Mouse (Mus musculus) frontal cortex, postnatal 36 days (tissue): Measurements from ENCODE around the gene Trim11.
"Not testable (repeated sequence)": the region's sequence is repeated elsewhere in the genome, so short reads cannot be mapped to it uniquely, and the experiment has no call there.

Experiments
- DNase-seq, 2 experiments: peaks; one replicate each; pipeline ENCODE4 v3.0.0; 2022; ENCODE audit warnings: low spot score in 2 of 2

Gene Trim11

DNA sequence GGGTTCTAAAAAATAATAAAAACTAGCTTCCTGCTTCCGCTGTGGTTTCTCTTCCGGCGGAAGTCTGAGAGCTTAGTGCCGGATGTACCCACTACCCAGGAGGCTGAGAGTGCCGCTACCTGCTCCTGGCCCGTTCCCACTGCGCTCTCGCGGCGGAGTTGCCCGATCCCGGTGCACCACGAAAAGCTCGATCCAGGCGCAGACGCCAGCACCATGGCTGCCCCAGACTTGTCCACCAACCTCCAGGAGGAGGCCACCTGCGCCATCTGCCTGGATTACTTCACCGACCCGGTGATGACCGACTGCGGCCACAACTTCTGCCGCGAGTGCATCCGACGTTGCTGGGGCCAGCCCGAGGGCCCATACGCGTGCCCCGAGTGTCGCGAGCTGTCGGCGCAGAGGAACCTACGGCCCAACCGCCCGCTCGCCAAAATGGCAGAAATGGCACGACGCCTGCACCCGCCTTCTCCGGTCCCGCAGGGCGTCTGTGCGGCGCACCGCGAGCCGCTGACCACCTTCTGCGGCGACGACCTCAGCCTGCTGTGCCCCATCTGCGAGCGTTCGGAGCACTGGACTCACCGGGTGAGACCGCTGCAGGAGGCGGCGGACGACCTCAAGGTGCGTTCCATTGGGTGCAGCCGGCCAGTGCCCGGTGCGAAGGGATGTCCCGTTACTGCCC, at the start of gene Trim11:
Gene Trim11, plus strand, starts transcription at position 67 of the 679 bp plus-strand sequence.
- DNase-seq: peak; percentile 65 to 72

DNA sequence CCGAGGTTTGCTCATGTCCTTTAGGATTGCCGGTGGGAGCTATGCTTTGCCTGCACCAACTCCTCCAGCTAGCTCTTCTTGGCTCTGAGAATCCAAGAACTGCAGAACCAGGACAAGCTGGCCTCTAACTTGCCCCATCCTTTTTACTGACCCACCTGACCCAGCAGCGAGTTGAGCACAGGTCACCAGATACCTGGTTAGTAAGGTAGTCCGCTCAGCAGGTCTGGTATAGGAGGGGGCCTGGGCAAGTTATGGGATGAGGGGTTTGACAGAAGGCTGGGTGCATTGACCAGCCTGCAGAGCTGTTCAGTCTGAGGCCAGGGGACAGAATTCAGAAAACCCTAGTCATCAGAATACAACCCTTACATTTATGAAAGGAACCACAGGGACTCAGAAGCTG, 48.8 kb upstream of the Trim11 start:
- DNase-seq: no peak

DNA sequence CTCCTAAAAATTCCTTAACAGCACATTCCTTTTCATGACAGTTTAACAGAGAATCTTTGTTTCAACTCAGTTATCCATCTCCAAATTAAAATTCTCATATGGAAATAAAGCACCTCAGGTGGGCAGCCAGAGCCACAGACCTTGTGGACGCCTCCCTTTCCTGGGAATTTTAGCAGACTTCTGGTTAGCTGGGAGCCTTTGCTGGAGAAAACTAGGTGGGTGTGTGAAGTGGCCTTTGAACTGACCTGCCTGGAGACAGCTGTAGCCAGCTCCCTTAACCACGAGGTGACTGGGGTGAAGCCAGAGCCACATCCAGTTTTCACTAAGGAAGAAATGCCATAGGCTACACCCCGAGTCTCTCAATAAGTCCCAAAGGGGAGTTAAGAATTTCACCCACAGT, 48.3 kb upstream of the Trim11 start:
- no peak for DNase-seq

DNA sequence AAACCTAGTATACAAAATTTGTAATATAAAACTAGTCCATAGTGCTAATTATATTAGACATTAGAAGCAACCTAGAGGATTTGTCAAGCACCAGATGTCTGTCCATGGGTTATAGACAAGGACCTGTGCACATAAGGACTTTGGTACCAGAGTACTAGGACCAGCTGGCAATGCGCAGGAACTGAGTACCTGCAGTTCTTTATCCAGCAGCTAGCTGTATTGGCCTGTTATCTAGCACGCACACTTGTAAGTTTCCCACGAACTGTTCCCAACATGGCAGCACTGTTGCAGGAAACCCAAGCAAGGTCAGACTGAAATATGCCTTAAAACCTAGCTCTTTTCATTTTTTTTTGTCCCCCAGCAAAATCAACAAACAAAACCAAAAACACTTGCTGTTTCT, 47.6 kb upstream of the Trim11 start:
- no peak for DNase-seq

DNA sequence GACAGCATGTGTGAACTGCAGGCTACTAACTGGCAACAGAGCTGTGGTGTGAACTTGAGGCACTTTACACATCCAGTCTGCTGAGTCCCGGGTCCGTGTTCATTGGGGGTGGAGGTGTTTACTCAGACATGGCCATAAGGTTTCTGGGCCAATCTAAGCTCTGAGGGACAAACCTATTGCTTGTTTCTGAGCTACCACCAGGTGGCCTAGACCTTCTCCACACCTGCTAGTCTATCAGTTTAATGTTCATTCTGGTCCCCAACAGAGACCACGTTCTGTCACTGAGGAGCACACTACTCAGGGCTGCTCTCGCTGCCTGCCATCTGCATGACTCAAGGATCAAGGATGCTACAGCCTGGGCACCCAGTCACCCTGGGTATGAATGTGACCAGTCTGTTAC, 46.3 kb upstream of the Trim11 start:
- DNase-seq: no peak

DNA sequence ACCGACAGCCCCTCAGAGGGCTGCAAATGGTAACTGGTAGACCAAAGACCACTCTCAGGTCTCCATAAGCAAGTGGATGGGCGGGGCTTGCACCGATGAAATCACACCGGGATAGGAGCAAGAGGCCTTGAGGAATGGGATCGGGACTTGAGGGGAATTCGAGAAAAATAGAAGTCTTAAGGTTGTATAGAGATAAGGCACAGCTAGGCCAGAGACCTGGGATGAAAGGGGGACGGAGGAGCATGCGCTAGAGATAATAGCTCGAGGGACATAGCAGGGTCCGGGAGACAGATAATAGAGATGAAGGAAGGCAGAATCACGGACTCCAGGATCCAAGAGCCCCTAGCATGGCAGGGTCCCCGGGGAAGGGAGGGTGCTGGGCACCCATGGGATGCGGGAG, 40.0 kb upstream of the Trim11 start:
- DNase-seq: no peak

DNA sequence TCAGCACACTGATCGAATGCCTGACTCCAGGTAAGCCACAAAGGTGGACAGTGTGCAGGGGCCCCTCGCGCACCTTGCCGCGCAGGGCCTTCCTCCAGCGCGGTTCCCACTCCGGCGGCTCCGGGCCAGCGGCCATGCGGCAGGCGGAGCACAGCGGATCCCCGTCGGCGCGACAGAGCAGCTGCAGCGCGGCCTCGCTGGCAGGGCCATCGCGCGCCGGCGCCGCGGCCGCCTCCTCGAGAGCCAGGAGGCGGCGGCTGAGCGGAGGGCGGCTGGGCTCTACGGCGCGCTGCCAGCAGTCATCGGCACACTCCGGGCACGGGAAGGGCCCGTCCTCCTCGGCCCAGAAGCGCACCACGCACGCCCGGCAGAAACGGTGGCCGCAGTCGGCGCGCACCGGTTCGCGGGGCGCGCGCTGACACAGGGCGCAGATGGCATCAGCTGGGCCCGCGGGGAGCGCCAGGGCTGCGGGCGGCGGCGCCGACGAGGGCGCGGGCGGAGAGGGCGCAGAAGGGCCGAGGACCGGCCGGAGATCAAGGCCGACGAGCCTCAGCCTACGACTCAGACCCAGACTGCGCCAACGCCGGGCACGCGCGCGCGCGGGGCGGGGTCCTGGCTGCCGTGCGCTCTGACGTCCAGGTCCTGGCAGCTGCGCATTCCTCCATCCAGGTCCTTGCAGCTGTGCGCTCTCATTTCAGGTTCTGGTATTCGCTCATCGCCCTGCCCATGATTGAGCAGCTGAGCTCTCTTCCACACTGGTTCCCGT, 39.4 kb upstream of the Trim11 start, which contains the start of gene Rnf187:
Gene Rnf187, minus strand, starts transcription at position 595 of the 766 bp plus-strand sequence.
- DNase-seq: peak; percentile 88 to 94

DNA sequence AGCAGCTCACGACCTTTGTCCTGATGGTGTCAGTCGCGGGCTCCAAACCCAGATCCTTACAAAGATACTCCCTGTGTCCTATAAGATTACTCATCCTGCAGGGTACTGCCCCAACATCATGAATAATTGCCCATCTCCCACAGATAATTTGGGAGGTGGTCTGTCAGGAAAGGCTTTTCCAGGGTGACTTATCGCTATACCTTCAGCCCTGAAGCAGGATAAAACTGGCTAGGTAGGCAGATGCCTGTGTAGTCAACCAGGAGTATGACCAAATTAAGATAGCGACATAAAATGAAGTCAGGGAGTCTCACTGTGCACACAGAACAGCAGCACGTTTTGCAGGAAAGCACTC, 38.8 kb upstream of the Trim11 start:
- DNase-seq: no peak

DNA sequence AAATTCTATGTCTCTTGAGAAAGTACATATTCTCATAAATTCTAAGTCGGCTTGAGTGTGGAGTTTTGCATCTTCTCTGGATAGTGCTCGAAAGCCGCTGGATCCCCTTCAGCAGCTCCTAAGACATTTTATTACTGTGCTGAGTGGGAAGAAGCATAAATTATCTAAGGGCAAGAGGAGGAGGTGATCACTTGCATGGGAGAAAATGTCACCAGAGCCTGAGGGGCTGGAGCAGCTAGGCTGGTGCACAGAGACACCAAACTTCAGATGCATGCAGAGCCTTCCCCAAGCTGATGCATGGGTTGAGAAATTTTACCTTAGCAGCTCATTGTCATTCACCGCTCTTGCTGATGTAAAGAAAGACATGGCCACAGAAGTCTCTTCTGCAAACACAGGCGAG, 33.8 kb upstream of the Trim11 start:
- DNase-seq: no peak

DNA sequence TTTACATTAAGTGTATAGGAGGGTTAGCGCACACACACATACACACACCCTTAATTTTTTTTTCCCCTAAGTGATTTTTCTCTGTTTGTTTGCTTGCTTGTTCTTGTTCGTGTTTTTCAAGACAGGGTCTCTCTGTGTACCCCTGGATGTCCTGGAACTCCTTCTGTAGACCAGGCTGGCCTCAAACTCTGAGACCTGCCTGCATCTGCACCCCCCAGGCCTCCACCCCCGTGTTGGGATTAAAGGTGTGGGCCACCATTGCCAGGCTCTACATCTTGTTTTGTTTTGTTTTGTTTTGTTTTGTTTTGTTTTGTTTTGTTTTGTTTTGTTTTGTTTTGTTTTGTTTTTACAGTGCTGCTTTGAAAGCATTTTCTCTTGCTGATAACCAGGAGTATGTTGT, 30.6 kb upstream of the Trim11 start:
- DNase-seq: no peak

DNA sequence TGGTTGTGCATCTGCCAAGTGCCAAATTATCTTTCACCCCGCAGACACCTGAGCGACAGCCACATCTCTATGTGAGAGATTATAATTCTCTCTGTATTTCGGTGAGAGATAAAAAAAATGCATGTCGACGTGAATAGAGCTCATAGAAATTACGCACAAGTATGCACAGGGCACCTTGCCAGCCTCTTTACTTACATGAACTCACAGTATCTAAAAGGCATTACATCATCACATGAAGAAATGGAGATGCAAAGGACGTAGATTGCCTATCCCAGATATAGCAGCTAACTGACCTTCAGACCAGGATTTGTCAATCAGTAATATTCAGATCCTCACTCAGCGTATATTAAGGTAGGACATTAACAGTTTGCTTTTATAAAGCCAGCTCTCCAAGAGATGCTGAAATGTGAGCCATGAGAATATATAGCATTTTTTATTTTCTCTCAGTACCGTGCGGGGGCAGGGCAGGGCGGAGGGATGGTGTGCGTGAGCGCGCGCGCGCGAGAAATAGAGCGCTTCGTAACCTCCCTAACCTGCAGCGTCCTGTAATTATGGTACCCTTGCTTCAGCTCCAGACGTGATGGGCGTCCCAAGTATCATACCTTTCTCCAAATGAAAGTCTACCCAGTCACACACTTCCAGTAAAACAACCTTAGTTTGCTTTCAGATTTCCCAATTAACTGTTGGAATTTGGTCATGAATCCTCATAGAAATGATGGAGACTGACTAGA, 29.9 kb upstream of the Trim11 start:
- DNase-seq: peak; percentile 65 to 75

DNA sequence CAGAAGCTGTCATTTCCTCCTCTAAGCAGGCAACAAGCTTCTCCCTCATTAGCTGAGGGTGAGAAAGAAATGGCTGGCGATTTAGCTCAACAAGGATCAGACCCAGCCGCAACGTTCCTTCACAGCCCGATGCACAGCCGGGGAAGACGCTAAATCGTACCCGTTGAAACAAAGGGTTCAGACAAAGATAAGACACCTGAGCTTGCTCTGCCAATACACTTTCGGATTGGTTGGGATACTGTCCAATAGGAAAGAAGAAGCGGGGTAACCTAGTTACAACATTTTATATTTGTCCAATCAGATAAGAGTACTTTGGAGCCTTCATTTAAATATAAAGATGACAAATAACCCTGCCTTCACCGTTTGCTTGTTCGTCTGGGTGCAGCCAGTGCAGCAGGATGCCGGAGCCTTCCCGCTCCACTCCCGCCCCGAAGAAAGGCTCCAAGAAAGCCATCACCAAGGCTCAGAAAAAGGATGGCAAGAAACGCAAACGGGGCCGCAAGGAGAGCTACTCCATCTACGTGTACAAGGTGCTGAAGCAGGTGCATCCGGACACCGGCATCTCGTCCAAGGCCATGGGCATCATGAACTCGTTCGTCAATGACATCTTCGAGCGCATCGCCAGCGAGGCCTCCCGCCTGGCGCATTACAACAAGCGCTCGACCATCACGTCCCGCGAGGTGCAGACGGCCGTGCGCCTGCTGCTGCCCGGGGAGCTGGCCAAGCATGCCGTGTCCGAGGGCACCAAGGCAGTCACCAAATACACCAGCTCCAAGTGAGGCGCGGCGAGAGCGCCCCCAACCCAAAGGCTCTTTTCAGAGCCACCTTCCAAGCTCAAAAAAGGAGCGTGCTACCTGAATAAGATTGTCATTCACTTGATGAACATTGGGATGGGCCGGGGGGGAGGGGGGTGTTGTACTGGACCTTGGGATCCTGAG, 29.1 kb upstream of the Trim11 start, which contains the start of gene Hist3h2ba:
Gene Hist3h2ba, plus strand, starts transcription at position 379 of the 938 bp plus-strand sequence.
- DNase-seq: peak; percentile 87 to 89

DNA sequence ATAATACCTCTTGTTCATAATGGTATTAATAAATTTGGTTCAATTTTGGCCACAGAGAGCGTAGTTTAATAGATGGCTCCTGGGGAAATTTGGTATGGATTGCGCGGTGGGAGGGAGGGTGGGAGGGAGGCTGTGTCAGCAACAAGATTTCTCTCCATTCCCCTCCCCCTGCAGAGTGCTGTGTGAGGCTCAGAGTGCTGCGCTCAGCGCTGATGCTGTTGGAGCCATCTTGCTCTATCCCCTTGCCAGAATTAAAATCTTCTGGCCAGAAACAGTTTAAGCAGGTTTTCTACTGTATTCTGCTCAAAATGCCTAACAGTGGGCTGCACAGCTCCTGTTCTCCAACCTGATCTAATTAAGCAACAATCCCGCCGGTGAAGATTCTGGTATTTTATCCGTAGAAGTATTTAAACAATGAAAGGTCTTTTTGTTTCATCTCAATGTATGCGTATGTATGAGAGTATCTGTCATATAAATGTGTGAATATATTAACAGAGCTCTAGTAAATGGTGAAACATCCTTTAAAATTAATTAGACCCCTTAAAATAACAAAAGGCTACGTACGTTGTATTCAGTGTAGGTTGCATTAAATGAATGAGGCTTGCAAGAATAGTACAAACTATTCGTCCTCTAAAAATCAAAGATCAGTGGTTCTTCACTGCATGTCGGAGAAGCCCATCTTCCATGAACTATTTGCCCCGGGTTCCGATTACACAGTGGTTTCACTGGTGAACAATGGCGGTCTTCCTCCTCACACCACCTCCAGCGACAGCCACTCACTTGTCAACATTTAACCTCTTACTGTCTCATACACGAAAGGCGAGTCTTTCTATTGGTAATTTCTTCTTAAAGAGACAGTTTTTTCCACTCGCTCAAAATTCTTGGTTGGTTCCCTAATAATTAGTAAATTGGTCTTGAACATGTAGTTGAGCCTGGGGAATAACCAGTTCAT, 28.1 kb upstream of the Trim11 start:
- DNase-seq: peak in 1 of 2 experiments; percentile 60

DNA sequence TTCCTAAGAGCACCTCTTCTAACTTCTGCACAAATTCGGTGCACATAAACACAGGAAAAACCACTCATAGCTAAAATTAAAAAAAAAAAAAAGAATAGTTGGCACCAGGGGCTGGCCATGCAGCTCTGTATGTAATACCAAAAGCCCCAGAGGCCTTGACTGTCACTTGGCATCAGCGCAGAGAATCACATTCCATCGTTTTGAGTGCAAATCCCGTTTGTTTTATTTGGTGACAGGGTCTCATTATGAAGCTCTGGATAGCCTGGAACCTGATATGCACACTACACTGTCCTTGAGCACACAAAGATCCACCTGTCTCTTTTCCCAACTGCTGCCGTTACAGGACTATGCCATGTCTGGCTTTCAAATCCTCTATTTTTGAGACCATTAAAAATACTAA, 26.7 kb upstream of the Trim11 start:
- DNase-seq: no peak

DNA sequence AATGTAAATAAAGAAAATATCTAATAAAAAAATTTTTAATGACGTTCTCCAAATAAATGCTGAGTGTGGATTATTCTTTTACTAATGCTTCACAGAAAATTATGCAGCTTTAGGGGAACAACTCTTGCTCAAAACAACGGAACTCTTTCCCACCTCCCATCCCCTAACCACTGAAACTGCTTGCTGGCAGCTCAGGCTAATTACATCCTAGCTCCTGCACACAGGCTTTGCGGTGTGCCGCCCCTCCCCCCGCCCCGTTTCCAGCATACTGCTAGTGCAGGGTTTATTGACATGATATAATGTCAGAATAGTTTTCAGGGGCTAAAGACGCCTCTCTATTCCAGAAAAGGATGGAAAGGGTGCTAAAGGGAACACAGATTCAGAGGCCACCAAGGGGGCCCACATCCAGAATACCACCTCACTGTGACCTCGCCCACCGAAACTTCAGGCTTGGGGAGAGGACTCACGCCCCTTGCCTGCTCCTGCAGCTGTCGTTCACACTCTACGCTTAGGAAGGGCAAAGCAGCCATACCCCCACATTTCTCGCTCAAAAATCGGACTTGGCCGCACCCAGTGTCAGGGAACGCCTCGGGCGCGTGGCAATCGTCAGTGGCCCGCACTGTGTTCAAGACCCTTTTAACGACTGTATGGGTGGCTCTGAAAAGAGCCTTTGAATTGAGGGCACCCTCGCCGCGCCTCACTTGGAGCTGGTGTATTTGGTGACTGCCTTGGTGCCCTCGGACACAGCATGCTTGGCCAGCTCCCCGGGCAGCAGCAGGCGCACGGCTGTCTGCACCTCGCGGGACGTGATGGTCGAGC, 24.3 kb upstream of the Trim11 start:
- DNase-seq: no peak

DNA sequence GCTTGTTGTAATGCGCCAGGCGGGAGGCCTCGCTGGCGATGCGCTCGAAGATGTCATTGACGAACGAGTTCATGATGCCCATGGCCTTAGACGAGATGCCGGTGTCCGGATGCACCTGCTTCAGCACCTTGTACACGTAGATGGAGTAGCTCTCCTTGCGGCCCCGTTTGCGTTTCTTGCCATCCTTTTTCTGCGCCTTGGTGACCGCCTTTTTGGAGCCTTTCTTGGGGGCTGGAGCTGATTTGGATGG, 23.8 kb upstream of the Trim11 start:
- not testable (repeated sequence) for DNase-seq

DNA sequence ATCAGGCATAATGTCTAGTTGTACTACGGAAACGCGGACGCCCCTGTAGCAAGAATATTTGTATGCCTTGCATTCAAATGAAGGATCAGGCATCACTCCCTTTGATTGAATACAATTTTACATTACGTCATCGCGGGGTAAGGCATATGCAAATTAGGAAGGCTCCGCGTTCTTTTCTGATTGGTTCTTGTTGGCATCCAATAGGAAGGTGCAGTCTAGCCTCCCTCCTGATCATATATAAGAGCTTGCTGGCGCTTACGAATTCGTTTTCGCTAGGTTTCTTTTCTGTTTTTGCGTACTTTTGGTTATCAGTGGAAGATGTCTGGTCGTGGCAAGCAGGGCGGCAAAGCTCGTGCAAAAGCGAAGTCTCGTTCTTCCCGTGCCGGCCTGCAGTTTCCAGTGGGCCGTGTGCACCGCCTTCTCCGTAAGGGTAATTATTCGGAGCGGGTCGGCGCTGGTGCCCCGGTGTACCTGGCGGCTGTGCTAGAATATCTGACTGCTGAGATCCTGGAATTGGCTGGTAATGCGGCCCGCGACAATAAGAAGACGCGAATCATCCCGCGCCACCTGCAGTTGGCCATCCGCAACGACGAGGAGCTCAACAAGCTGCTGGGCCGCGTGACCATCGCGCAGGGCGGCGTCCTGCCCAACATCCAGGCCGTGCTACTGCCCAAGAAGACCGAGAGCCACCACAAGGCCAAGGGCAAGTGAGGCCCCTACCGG, 23.3 kb upstream of the Trim11 start, which contains the start of the genes Hist3h2a and Trim17:
Gene Hist3h2a, plus strand, starts transcription at position 266 of the 723 bp plus-strand sequence.
Gene Trim17, plus strand, starts transcription at position 266 of the 723 bp plus-strand sequence.
- DNase-seq: peak; percentile 88 to 97

DNA sequence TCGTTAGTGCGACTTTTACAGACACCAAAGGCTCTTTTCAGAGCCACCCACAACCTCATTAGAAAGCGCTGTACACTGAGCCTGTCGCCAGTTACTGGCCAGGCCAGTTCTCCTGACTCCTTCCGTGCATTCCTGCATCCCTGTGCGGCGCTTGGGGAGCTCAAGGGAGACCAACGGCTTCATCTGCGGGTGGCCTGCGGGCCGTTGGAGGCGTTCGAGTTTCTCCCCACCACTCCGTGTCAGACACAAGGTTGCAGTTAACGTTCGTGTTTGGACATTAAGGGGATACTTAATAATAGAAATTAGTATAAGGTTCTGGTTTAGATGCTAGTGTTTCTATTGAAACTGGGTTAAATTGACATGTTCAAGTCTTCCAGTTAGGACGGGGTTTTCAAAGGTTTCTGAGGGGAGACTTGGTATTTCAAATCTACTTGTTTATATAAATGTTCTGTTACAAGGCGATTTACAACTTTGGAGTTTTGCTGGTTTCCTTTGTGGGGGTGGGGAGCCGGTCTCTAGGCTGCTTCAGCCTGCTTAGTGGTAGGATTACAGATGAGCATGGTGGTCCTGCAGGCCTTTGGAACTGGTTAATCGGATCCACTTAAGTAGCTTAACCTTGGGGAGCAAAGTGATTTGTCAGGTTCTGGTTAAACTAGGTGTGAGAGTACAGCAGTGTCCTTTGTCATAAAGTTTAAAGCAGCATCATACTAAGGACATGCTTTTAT, 22.6 kb upstream of the Trim11 start:
- DNase-seq: no peak
